Mouse (Mus musculus) kidney, adult 2 months (tissue): ENCODE results near the gene March1. TPM values are rescaled to one million over a fixed set of nuclear protein-coding genes. Genes with fewer than 3 reads are reported as not detected.

Experiments used
- DNase-seq: peaks from one replicate; pipeline ENCODE4 v3.0.0; 2021
- H3K27ac ChIP-seq: fragments of 200-500 bp; 2 replicates; pipeline ENCODE4 v1.5.1; 2012; ENCODE audit warnings: low read depth, low read length, control low read depth, inconsistent platforms; ENCODE audit not compliant: insufficient read depth
- H3K27me3 ChIP-seq: fragments of 200-500 bp; replicated peaks from 2 replicates; pipeline ENCODE4 v1.6.1; 2012; ENCODE audit warnings: mild to moderate bottlenecking, moderate library complexity, low read length, inconsistent platforms; ENCODE audit not compliant: control insufficient read depth, insufficient read depth
- H3K36me3 ChIP-seq: fragments of 200-500 bp; 2 replicates; pipeline ENCODE4 v1.6.1; 2012; ENCODE audit warnings: mild to moderate bottlenecking, moderate library complexity, low read length, inconsistent platforms; ENCODE audit not compliant: control insufficient read depth, insufficient read depth
- H3K4me1 ChIP-seq: fragments of 200-500 bp; 2 replicates; pipeline ENCODE4 v1.6.1; 2011; ENCODE audit warnings: low read length; ENCODE audit not compliant: control insufficient read depth, insufficient read depth
- H3K4me3 ChIP-seq: fragments of 200-500 bp; 2 replicates; pipeline ENCODE4 v1.5.1; 2011; ENCODE audit warnings: mild to moderate bottlenecking, low read depth, low read length, control low read depth; ENCODE audit not compliant: insufficient read depth
- POLR2A ChIP-seq: fragments of 200-500 bp; IDR thresholded peaks from one replicate; pipeline ENCODE4 v1.6.1; 2011; ENCODE audit warnings: low read depth, low read length, control low read depth
- polyA plus RNA-seq: library from polyadenylated mRNA; depleted of rRNA; stranded (reverse); fragments of >200 nt; gene quantifications from 2 replicates; pipeline ENCODE4 v1.2.3, GENCODE M21; 2012

Gene March1
- polyA plus RNA-seq, 1 experiment: 1.6 TPM

DNA sequence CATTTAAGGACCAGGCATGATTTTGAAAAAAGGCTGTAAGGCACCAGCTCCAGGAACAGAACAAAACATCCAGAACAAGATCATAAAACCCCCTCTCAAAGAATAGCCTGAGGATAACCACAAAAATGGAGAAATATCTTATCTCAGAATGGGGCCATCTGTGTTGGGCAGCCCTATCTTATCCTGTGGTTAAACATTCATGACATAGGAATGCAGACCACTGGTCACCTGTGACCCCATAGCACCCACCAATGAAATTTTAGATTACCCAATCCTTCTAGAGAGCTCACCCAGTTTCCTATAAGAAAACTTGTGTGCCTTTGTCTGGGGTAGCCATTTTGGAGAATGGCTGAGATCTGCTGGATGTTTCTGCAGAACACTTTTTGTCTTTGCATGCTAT lies 902.9 kb downstream of the March1 start:
- H3K4me3 ChIP-seq: no peak overlapping the region
- H3K27ac ChIP-seq: no peak overlapping the region
- H3K36me3 ChIP-seq: no peaks in the 10 kb centered on the region
- H3K4me1 ChIP-seq: no peaks in the 10 kb centered on the region
- H3K27me3 ChIP-seq: no peaks in the 10 kb centered on the region
- TF ChIP-seq POLR2A: no peak
- DNase-seq: no peak
